Comparison of ENCODE assay signal across 8 mouse cellular contexts in genomic region chr3:152213416-152213815, GRCm38 (mm10). TPM values are rescaled to one million over a fixed set of nuclear protein-coding genes. Genes with fewer than 3 reads are reported as not detected.
DNase-seq lines count a peak whose midpoint lies in the region; ATAC-seq lines count a peak whose summit lies in the region.

No protein-coding gene starts in this region.

- no peak for DNase-seq in kidney, postnatal 14 days
- no peak for DNase-seq in intestine, embryonic 14.5 days (ENCODE audit: low spot score)
- DNase-seq in left cerebral cortex, adult 11 months (ENCODE audit: low spot score): no peak
- DNase-seq in layer of hippocampus, adult 11-12 months (ENCODE audit: low spot score): no peak
- DNase-seq in urinary bladder, adult 18-20 months (ENCODE audit: low spot score in 2 of 2): no peak

- H3K27ac ChIP-seq in kidney, embryonic 14.5 days (ENCODE audit: low read depth, low read length): no peak overlapping the region
- H3K27ac ChIP-seq in embryonic facial prominence, embryonic 12.5 days: no peak overlapping the region
- no peak overlapping the region for H3K27ac ChIP-seq in intestine, embryonic 14.5 days (ENCODE audit: low read depth)
- no peak overlapping the region for H3K27ac ChIP-seq in midbrain, embryonic 16.5 days (ENCODE audit: low read length)

- no peak for ATAC-seq in kidney, embryonic 14.5 days (ENCODE audit: low FRiP score, low TSS enrichment)
- no peak for ATAC-seq in embryonic facial prominence, embryonic 12.5 days (ENCODE audit: insufficient number of reproducible peaks, insufficient read depth, low FRiP score, low TSS enrichment)
- ATAC-seq in intestine, embryonic 14.5 days (replicated peaks; ENCODE audit: low FRiP score, low TSS enrichment, low read depth): no peak
- ATAC-seq in midbrain, embryonic 16.5 days: no peak

- WGBS in kidney, embryonic 14.5 days: 48% methylated on average over 3 of the region's 3 CpGs
- 72% methylated on average over 3 of the region's 3 CpGs for WGBS in embryonic facial prominence, embryonic 12.5 days
- 53% methylated on average over 3 of the region's 3 CpGs for WGBS in intestine, embryonic 14.5 days
- 44% methylated on average over 3 of the region's 3 CpGs for WGBS in midbrain, embryonic 16.5 days

- H3K4me2 ChIP-seq in kidney, embryonic 14.5 days (replicated peaks; ENCODE audit: low read depth, low read length): peak overlapping the region; percentile 94
- H3K4me2 ChIP-seq in embryonic facial prominence, embryonic 12.5 days (replicated peaks): peak overlapping the region; percentile 96
- peak overlapping the region; percentile 91 for H3K4me2 ChIP-seq in intestine, embryonic 14.5 days (ENCODE audit: low read length)
- H3K4me2 ChIP-seq in midbrain, embryonic 16.5 days (ENCODE audit: low read length): peak overlapping the region; percentile 74

- H3K27me3 ChIP-seq in kidney, embryonic 14.5 days (ENCODE audit: control insufficient read depth, insufficient read depth, low read length): no peaks in the 10 kb centered on the region
- H3K27me3 ChIP-seq in embryonic facial prominence, embryonic 12.5 days: no peaks in the 10 kb centered on the region
- H3K27me3 ChIP-seq in intestine, embryonic 14.5 days (replicated peaks; ENCODE audit: control insufficient read depth, insufficient read depth, low read length): no peaks in the 10 kb centered on the region
- H3K27me3 ChIP-seq in midbrain, embryonic 16.5 days (ENCODE audit: control insufficient read depth, insufficient read depth, low read depth, low read length): no peaks in the 10 kb centered on the region

- H3K36me3 ChIP-seq in kidney, embryonic 14.5 days (ENCODE audit: control insufficient read depth, insufficient read depth, low read length): peaks cover 36% of the 10 kb centered on the region
- peaks cover 27% of the 10 kb centered on the region; the same call in 1 of the 2 replicates for H3K36me3 ChIP-seq in embryonic facial prominence, embryonic 12.5 days
- peaks cover 39% of the 10 kb centered on the region for H3K36me3 ChIP-seq in intestine, embryonic 14.5 days (ENCODE audit: control insufficient read depth, insufficient read depth, low read length)
- H3K36me3 ChIP-seq in midbrain, embryonic 16.5 days (ENCODE audit: control insufficient read depth, insufficient read depth, low read length): peaks cover 10% of the 10 kb centered on the region

- H3K9me3 ChIP-seq in kidney, embryonic 14.5 days (ENCODE audit: control insufficient read depth, low read length): no peaks in the 10 kb centered on the region
- H3K9me3 ChIP-seq in embryonic facial prominence, embryonic 12.5 days: no peaks in the 10 kb centered on the region
- H3K9me3 ChIP-seq in intestine, embryonic 14.5 days (ENCODE audit: control insufficient read depth, low read length): no peaks in the 10 kb centered on the region
- no peaks in the 10 kb centered on the region for H3K9me3 ChIP-seq in midbrain, embryonic 16.5 days (replicated peaks; ENCODE audit: control insufficient read depth, low read length, poor library complexity, severe bottlenecking)

- peaks cover 18% of the 10 kb centered on the region for H3K4me1 ChIP-seq in kidney, embryonic 14.5 days (ENCODE audit: control insufficient read depth, insufficient read depth, low read length)
- H3K4me1 ChIP-seq in embryonic facial prominence, embryonic 12.5 days: peaks cover 19% of the 10 kb centered on the region
- peaks cover 26% of the 10 kb centered on the region for H3K4me1 ChIP-seq in intestine, embryonic 14.5 days (replicated peaks; ENCODE audit: control insufficient read depth, insufficient read depth, low read length)
- peaks cover 25% of the 10 kb centered on the region for H3K4me1 ChIP-seq in midbrain, embryonic 16.5 days (ENCODE audit: control insufficient read depth, insufficient read depth, low read length)

- no peak overlapping the region; the same call in 1 of the 2 replicates for H3K9ac ChIP-seq in kidney, embryonic 14.5 days (ENCODE audit: low read depth, low read length)
- H3K9ac ChIP-seq in embryonic facial prominence, embryonic 12.5 days: no peak overlapping the region
- no peak overlapping the region for H3K9ac ChIP-seq in intestine, embryonic 14.5 days (ENCODE audit: low read length)
- no peak overlapping the region for H3K9ac ChIP-seq in midbrain, embryonic 16.5 days (ENCODE audit: low read depth, low read length)

- peak overlapping the region; percentile 99; the same call in 1 of the 2 replicates for H3K4me3 ChIP-seq in kidney, embryonic 14.5 days (ENCODE audit: low read length)
- H3K4me3 ChIP-seq in embryonic facial prominence, embryonic 12.5 days: peak overlapping the region; percentile 99
- H3K4me3 ChIP-seq in intestine, embryonic 14.5 days (ENCODE audit: low read depth, low read length): peak overlapping the region; percentile 17
- no peak overlapping the region; the same call in 1 of the 2 replicates for H3K4me3 ChIP-seq in midbrain, embryonic 16.5 days (ENCODE audit: low read depth, low read length)

RNA-seq across cellular contexts. Expression of gene Fubp1, which starts 3.2 kb away (rescaled TPM):
- polyA plus RNA-seq in kidney, embryonic 14.5 days (2014; fragmentation: Nextera tagmentation; extraction: Ambion mirVana): 283 and 332 TPM in 2 replicates
- polyA plus RNA-seq in embryonic facial prominence, embryonic 12.5 days (2016; fragmentation: Nextera tagmentation; extraction: Ambion mirVana): 367 and 370 TPM in 2 replicates
- 228 and 242 TPM in 2 replicates for polyA plus RNA-seq in intestine, embryonic 14.5 days (2014; fragmentation: Nextera tagmentation; extraction: Ambion mirVana)
- 191 and 239 TPM in 2 replicates for polyA plus RNA-seq in midbrain, embryonic 16.5 days (2015; fragmentation: Nextera tagmentation; extraction: Ambion mirVana)

RNA-seq across cellular contexts. Expression of gene Dnajb4, which starts 3.3 kb away (rescaled TPM):
- polyA plus RNA-seq in kidney, embryonic 14.5 days (2014; fragmentation: Nextera tagmentation; extraction: Ambion mirVana): 23.9 and 26.2 TPM in 2 replicates
- polyA plus RNA-seq in embryonic facial prominence, embryonic 12.5 days (2016; fragmentation: Nextera tagmentation; extraction: Ambion mirVana): 29.4 and 33.0 TPM in 2 replicates
- polyA plus RNA-seq in intestine, embryonic 14.5 days (2014; fragmentation: Nextera tagmentation; extraction: Ambion mirVana): 24.1 and 25.9 TPM in 2 replicates
- 48.8 and 52.5 TPM in 2 replicates for polyA plus RNA-seq in midbrain, embryonic 16.5 days (2015; fragmentation: Nextera tagmentation; extraction: Ambion mirVana)

RNA-seq across cellular contexts. Expression of gene Gipc2, which starts 47.4 kb away (rescaled TPM):
- 16.0 and 22.2 TPM in 2 replicates for polyA plus RNA-seq in kidney, embryonic 14.5 days (2014; fragmentation: Nextera tagmentation; extraction: Ambion mirVana)
- polyA plus RNA-seq in embryonic facial prominence, embryonic 12.5 days (2016; fragmentation: Nextera tagmentation; extraction: Ambion mirVana): 2.4 and 3.5 TPM in 2 replicates
- 96.5 and 103 TPM in 2 replicates for polyA plus RNA-seq in intestine, embryonic 14.5 days (2014; fragmentation: Nextera tagmentation; extraction: Ambion mirVana)
- 13.6 and 16.2 TPM in 2 replicates for polyA plus RNA-seq in midbrain, embryonic 16.5 days (2015; fragmentation: Nextera tagmentation; extraction: Ambion mirVana)

RNA-seq across cellular contexts. Expression of gene Nexn, which starts 52.7 kb away (rescaled TPM):
- 5.1 and 6.3 TPM in 2 replicates for polyA plus RNA-seq in kidney, embryonic 14.5 days (2014; fragmentation: Nextera tagmentation; extraction: Ambion mirVana)
- polyA plus RNA-seq in embryonic facial prominence, embryonic 12.5 days (2016; fragmentation: Nextera tagmentation; extraction: Ambion mirVana): 10.1 and 13.1 TPM in 2 replicates
- 26.8 and 29.4 TPM in 2 replicates for polyA plus RNA-seq in intestine, embryonic 14.5 days (2014; fragmentation: Nextera tagmentation; extraction: Ambion mirVana)
- polyA plus RNA-seq in midbrain, embryonic 16.5 days (2015; fragmentation: Nextera tagmentation; extraction: Ambion mirVana): 1.8 TPM in 2 replicates
